Mouse (Mus musculus) MEL (cell line): ENCODE data around the gene Ubiad1.

Source experiments
- CHD2 ChIP-seq: IDR thresholded peaks from 2 replicates; pipeline ENCODE4 v1.6.1; 2011; ENCODE audit warnings: low read length, improper control_type of control experiment
- CTCF ChIP-seq, 3 experiments: IDR thresholded peaks in 2 of 3; conservative IDR thresholded peaks in 1 of 3; 2 replicates each; pipeline ENCODE4 v1.5.1; 2011 to 2012; ENCODE audit warnings: low read length in 3 of 3, low read depth in 2 of 3, mild to moderate bottlenecking in 2 of 3, improper control_type of control experiment in 1 of 3, inconsistent platforms in 1 of 3, mixed read lengths in 1 of 3, moderate library complexity in 1 of 3; ENCODE audit not compliant: control insufficient read depth in 1 of 3, insufficient read depth in 1 of 3, poor library complexity in 1 of 3, severe bottlenecking in 1 of 3
- E2F4 ChIP-seq: IDR thresholded peaks from 2 replicates; pipeline ENCODE4 v1.6.1; 2011; ENCODE audit warnings: low read depth, low read length, improper control_type of control experiment, borderline replicate concordance
- EP300 ChIP-seq, 2 experiments: IDR thresholded peaks; 2 replicates each; pipeline ENCODE4 v1.6.1; 2011; ENCODE audit warnings: improper control_type of control experiment in 2 of 2, low read length in 2 of 2, low read depth in 1 of 2, mild to moderate bottlenecking in 1 of 2
- MAFK ChIP-seq: IDR thresholded peaks from 2 replicates; pipeline ENCODE4 v1.6.1; 2011; ENCODE audit warnings: low read depth, mild to moderate bottlenecking, low read length, improper control_type of control experiment, borderline replicate concordance
- MAX ChIP-seq: IDR thresholded peaks from 2 replicates; pipeline ENCODE4 v1.6.1; 2011; ENCODE audit warnings: low read length, improper control_type of control experiment
- MEF2A ChIP-seq: IDR thresholded peaks from 2 replicates; pipeline ENCODE4 v1.6.1; 2014; ENCODE audit warnings: low read depth, mild to moderate bottlenecking, inconsistent platforms, low read length, improper control_type of control experiment; ENCODE audit not compliant: poor library complexity, insufficient replicate concordance, severe bottlenecking; ENCODE audit errors: extremely low read depth
- MYC ChIP-seq: IDR thresholded peaks from 2 replicates; pipeline ENCODE4 v1.6.1; 2011; ENCODE audit warnings: low read depth, mild to moderate bottlenecking, low read length, improper control_type of control experiment, moderate library complexity
- NRF1 ChIP-seq: IDR thresholded peaks from 2 replicates; pipeline ENCODE4 v1.6.1; 2014; ENCODE audit warnings: low read depth, mild to moderate bottlenecking, inconsistent platforms, low read length, improper control_type of control experiment, moderate library complexity; ENCODE audit not compliant: poor library complexity, insufficient read depth, severe bottlenecking
- POLR2A ChIP-seq, 2 experiments: IDR thresholded peaks; 2 replicates each; pipeline ENCODE4 v1.6.1; 2011 to 2012; ENCODE audit warnings: low read length in 2 of 2, mild to moderate bottlenecking in 2 of 2, control low read depth in 1 of 2, improper control_type of control experiment in 1 of 2, low read depth in 1 of 2, moderate library complexity in 1 of 2; ENCODE audit not compliant: control insufficient read depth in 1 of 2, insufficient read depth in 1 of 2, poor library complexity in 1 of 2
- USF2 ChIP-seq, 2 experiments: IDR thresholded peaks; 2 replicates each; pipeline ENCODE4 v1.6.1; 2011 to 2012; ENCODE audit warnings: improper control_type of control experiment in 2 of 2, low read length in 2 of 2, borderline replicate concordance in 1 of 2, inconsistent platforms in 1 of 2, low read depth in 1 of 2, mild to moderate bottlenecking in 1 of 2; ENCODE audit not compliant: insufficient read depth in 1 of 2

GRCm38 (mm10) chr4:148415575-148415974 lies 29.0 kb downstream of the Ubiad1 start:
- no peak for TF ChIP-seq MEF2A
- TF ChIP-seq CTCF (IDR thresholded peaks at IDR 0.05 in 2 of 3, conservative IDR thresholded peaks at IDR 0.05 in 1 of 3; ENCODE audit: control insufficient read depth in 1 of 3, insufficient read depth in 1 of 3, low read depth in 2 of 3, low read length in 3 of 3, poor library complexity in 1 of 3, severe bottlenecking in 1 of 3): no peak
- no peak for TF ChIP-seq MAX
- TF ChIP-seq E2F4: no peak
- TF ChIP-seq MAFK: no peak
- TF ChIP-seq EP300 (IDR thresholded peaks at IDR 0.05; ENCODE audit: low read depth in 1 of 2, low read length in 2 of 2): no peak
- no peak for TF ChIP-seq POLR2A (IDR thresholded peaks at IDR 0.05; ENCODE audit: control insufficient read depth in 1 of 2, insufficient read depth in 1 of 2, low read depth in 1 of 2, low read length in 2 of 2, poor library complexity in 1 of 2)
- TF ChIP-seq NRF1: no peak
- TF ChIP-seq CHD2: no peak
- TF ChIP-seq MYC: no peak
- TF ChIP-seq USF2 (IDR thresholded peaks at IDR 0.05; ENCODE audit: borderline replicate concordance in 1 of 2, insufficient read depth in 1 of 2, low read depth in 1 of 2, low read length in 2 of 2): no peak
